Comparison of ENCODE assay signal across 23 mouse cellular contexts in genomic region chr10:95544651-95545050, GRCm38 (mm10). TPM values are rescaled to one million over a fixed set of nuclear protein-coding genes. Genes with fewer than 3 reads are reported as not detected.
DNase-seq lines count a peak whose midpoint lies in the region; ATAC-seq and TF ChIP-seq lines count a peak whose summit lies in the region.
"Had no signal": no experiment of that assay in that cellular context is flagged by ENCODE, and none has a peak within 500 bp of the region (broad histone marks: within the 10 kb centered on the region; RNA-seq: fewer than 3 reads in every experiment).

No protein-coding gene starts in this region.

- no peak for ATAC-seq in forebrain, embryonic 15.5 days (replicated peaks)

- no peak overlapping the region for H3K4me2 ChIP-seq in forebrain, embryonic 15.5 days (replicated peaks)
- peak overlapping the region; percentile 37 for H3K4me2 ChIP-seq in myocyte (ENCODE audit: low read depth)
- H3K4me2 ChIP-seq: embryonic facial prominence, embryonic 12.5 days; heart, embryonic 11.5 days; hindbrain, embryonic 12.5 days; limb, embryonic 15.5 days; lung, embryonic 15.5 days; stomach, embryonic 15.5 days had no signal

- no peak for TF ChIP-seq EP300 in ES-Bruce4 (IDR thresholded peaks at IDR 0.05; ENCODE audit: insufficient read depth, low read depth, low read length)

- no peak for TF ChIP-seq CTCF in layer of hippocampus, adult 2 months (conservative IDR thresholded peaks at IDR 0.05)
- no peak for TF ChIP-seq CTCF in ES-Bruce4 (IDR thresholded peaks at IDR 0.05; ENCODE audit: low read depth, low read length)

- whole genome bisulfite sequencing in forebrain, embryonic 15.5 days, result 55% methylated on average over 2 of the region's 2 CpGs
- 83% methylated on average over 2 of the region's 2 CpGs for WGBS in forebrain, embryonic 10.5 days

- peaks cover 8% of the 10 kb centered on the region; the same call in 1 of the 2 replicates for H3K4me1 ChIP-seq in forebrain, embryonic 15.5 days
- H3K4me1 ChIP-seq in forebrain, embryonic 10.5 days, result no peaks in the 10 kb centered on the region
- H3K4me1 ChIP-seq in ES-Bruce4 (ENCODE audit: control insufficient read depth, insufficient read depth, low read length), result no peaks in the 10 kb centered on the region
- H3K4me1 ChIP-seq: hindbrain, embryonic 12.5 days; limb, embryonic 15.5 days; lung, embryonic 15.5 days; megakaryocyte, embryonic 14.5 days; stomach, embryonic 15.5 days had no signal

- H3K4me3 ChIP-seq in forebrain, embryonic 15.5 days, result no peak overlapping the region
- no peak overlapping the region for H3K4me3 ChIP-seq in forebrain, embryonic 10.5 days
- H3K4me3 ChIP-seq in layer of hippocampus, adult 2 months, result no peak overlapping the region
- H3K4me3 ChIP-seq in ES-Bruce4 (ENCODE audit: low read depth, low read length) (no peak overlapping the region), myocyte (no peak overlapping the region)
- H3K4me3 ChIP-seq: embryonic facial prominence, embryonic 12.5 days; hindbrain, embryonic 12.5 days; limb, embryonic 15.5 days; lung, embryonic 15.5 days; megakaryocyte, embryonic 14.5 days; stomach, embryonic 15.5 days had no signal

- peaks cover 13% of the 10 kb centered on the region for H3K79me2 ChIP-seq in myocyte (ENCODE audit: control insufficient read depth, insufficient read depth)

- no peaks in the 10 kb centered on the region for H3K27me3 ChIP-seq in forebrain, embryonic 15.5 days
- no peaks in the 10 kb centered on the region for H3K27me3 ChIP-seq in forebrain, embryonic 10.5 days (ENCODE audit: poor library complexity, severe bottlenecking)
- H3K27me3 ChIP-seq in ES-Bruce4 (ENCODE audit: control insufficient read depth, insufficient read depth, low read length, poor library complexity, severe bottlenecking), result no peaks in the 10 kb centered on the region
- H3K27me3 ChIP-seq in myocyte (ENCODE audit: control insufficient read depth, insufficient read depth, insufficient read length), result no peaks in the 10 kb centered on the region
- H3K27me3 ChIP-seq: embryonic facial prominence, embryonic 12.5 days; hindbrain, embryonic 12.5 days; limb, embryonic 15.5 days; lung, embryonic 15.5 days; megakaryocyte, embryonic 14.5 days; stomach, embryonic 15.5 days had no signal

- TF ChIP-seq POLR2A in ES-Bruce4 (IDR thresholded peaks at IDR 0.05; ENCODE audit: insufficient read depth, low read length) (no peak), myocyte (IDR thresholded peaks at IDR 0.05; ENCODE audit: insufficient read length, low read depth) (no peak)

- H3K9me3 ChIP-seq in forebrain, embryonic 15.5 days, result no peaks in the 10 kb centered on the region
- no peaks in the 10 kb centered on the region for H3K9me3 ChIP-seq in forebrain, embryonic 10.5 days
- H3K9me3 ChIP-seq in ES-Bruce4 (replicated peaks; ENCODE audit: control insufficient read depth, insufficient read depth, low read length, poor library complexity, severe bottlenecking), result no peaks in the 10 kb centered on the region
- H3K9me3 ChIP-seq: embryonic facial prominence, embryonic 12.5 days; hindbrain, embryonic 12.5 days; limb, embryonic 15.5 days; lung, embryonic 15.5 days; megakaryocyte, embryonic 14.5 days; stomach, embryonic 15.5 days had no signal

- peak overlapping the region; percentile 11; the same call in 1 of the 2 replicates for H3K27ac ChIP-seq in forebrain, embryonic 15.5 days (replicated peaks)
- H3K27ac ChIP-seq in forebrain, embryonic 10.5 days, result no peak overlapping the region
- peak overlapping the region; percentile 32; the same call in 1 of the 2 replicates for H3K27ac ChIP-seq in layer of hippocampus, adult 2 months
- peak overlapping the region; percentile 72; the same call in 1 of the 2 replicates for H3K27ac ChIP-seq in ES-Bruce4 (ENCODE audit: insufficient read depth, low read length)
- H3K27ac ChIP-seq: embryonic facial prominence, embryonic 12.5 days; hindbrain, embryonic 12.5 days; kidney, postnatal 0 days; limb, embryonic 15.5 days; liver, embryonic 14.5 days; lung, embryonic 15.5 days; stomach, embryonic 15.5 days had no signal

- H3K36me3 ChIP-seq in forebrain, embryonic 15.5 days, result peaks cover 32% of the 10 kb centered on the region
- peaks cover 66% of the 10 kb centered on the region for H3K36me3 ChIP-seq in forebrain, embryonic 10.5 days (replicated peaks)
- peaks cover 52% of the 10 kb centered on the region for H3K36me3 ChIP-seq in ES-Bruce4 (ENCODE audit: control insufficient read depth, insufficient read depth, low read length, poor library complexity, severe bottlenecking)
- H3K36me3 ChIP-seq in myocyte (ENCODE audit: control insufficient read depth, insufficient read depth), result peaks cover 29% of the 10 kb centered on the region

- H3K9ac ChIP-seq in forebrain, embryonic 15.5 days (replicated peaks), result no peak overlapping the region
- H3K9ac ChIP-seq in ES-Bruce4 (ENCODE audit: low read depth, poor library complexity, severe bottlenecking), result no peak overlapping the region
- H3K9ac ChIP-seq: embryonic facial prominence, embryonic 12.5 days; forebrain, postnatal 0 days; hindbrain, embryonic 12.5 days; limb, embryonic 15.5 days; liver, embryonic 14.5 days; lung, embryonic 15.5 days; stomach, embryonic 15.5 days had no signal

- no peak for DNase-seq in forebrain, embryonic 10.5 days (ENCODE audit: extremely low spot score, low spot score)
- DNase-seq in layer of hippocampus, adult 2 months (ENCODE audit: low spot score in 2 of 2), result no peak
- DNase-seq in layer of hippocampus, adult 8-10 months (ENCODE audit: low spot score in 2 of 2), result no peak
- DNase-seq in spleen, postnatal 4 days (ENCODE audit: low spot score in 2 of 2), result no peak
- DNase-seq: adrenal gland, postnatal 36 days; forebrain, postnatal 0 days; heart, postnatal 14 days; left cerebral cortex, postnatal 4 days; lung, postnatal 36 days; thymus, adult 18-20 months; thymus, postnatal 36 days had no signal

- no peak overlapping the region for H3ac ChIP-seq in myocyte (ENCODE audit: control insufficient read depth, insufficient read length)

TF ChIP-seq in myocyte, 11 proteins besides CTCF, POLR2A, EP300 and RAD21:
- TF ChIP-seq MYOG (IDR thresholded peaks at IDR 0.05; ENCODE audit: control insufficient read depth in 1 of 3, insufficient read depth in 1 of 3, insufficient read length in 2 of 3, low read depth in 2 of 3), result no peak
- no peak for TF ChIP-seq TCF3 (IDR thresholded peaks at IDR 0.05; ENCODE audit: insufficient read length, low read depth)
- no peak for TF ChIP-seq SRF (IDR thresholded peaks at IDR 0.05; ENCODE audit: control insufficient read depth, insufficient read length, low read depth)
- TF ChIP-seq MAX (IDR thresholded peaks at IDR 0.05; ENCODE audit: low read depth), result no peak
- TF ChIP-seq POLR2AphosphoS2 (IDR thresholded peaks at IDR 0.05; ENCODE audit: insufficient read length, low read depth), result no peak

RNA-seq across cellular contexts. Expression of gene Nudt4, which starts 19.3 kb away (rescaled TPM):
- polyA plus RNA-seq in forebrain, embryonic 15.5 days (2015; fragmentation: Nextera tagmentation; extraction: Ambion mirVana), result 74.7 and 79.2 TPM in 2 replicates
- polyA plus RNA-seq in forebrain, embryonic 10.5 days (2016; fragmentation: Nextera tagmentation; extraction: Ambion mirVana), result 76.9 and 82.3 TPM in 2 replicates
- total RNA-seq in layer of hippocampus, adult 2 months (2021), result 10 to 100 TPM; 59.6 to 65.6 TPM
- 10 to 100 TPM; 72.5 to 74.3 (median 73.6) TPM for total RNA-seq in layer of hippocampus, adult 8-10 months (2022)
- polyA plus RNA-seq in ES-Bruce4 (2011; ENCODE audit: insufficient read depth, insufficient read length, low read depth, missing spikeins) (128 and 133 TPM in 2 replicates), myocyte (2012; fragmentation: generic; extraction: Trizol) (36.8 TPM)

RNA-seq across cellular contexts. Expression of gene Ube2n, which starts 29.7 kb away (rescaled TPM):
- 394 and 412 TPM in 2 replicates for polyA plus RNA-seq in forebrain, embryonic 15.5 days (2015; fragmentation: Nextera tagmentation; extraction: Ambion mirVana)
- polyA plus RNA-seq in forebrain, embryonic 10.5 days (2016; fragmentation: Nextera tagmentation; extraction: Ambion mirVana), result 460 and 496 TPM in 2 replicates
- total RNA-seq in layer of hippocampus, adult 2 months (2021), result 100 to 1,000 TPM; 182 to 188 TPM
- 100 to 1,000 TPM; 176 to 226 (median 205) TPM for total RNA-seq in layer of hippocampus, adult 8-10 months (2022)
- polyA plus RNA-seq in ES-Bruce4 (2011; ENCODE audit: insufficient read depth, insufficient read length, low read depth, missing spikeins) (280 and 301 TPM in 2 replicates), myocyte (2012; fragmentation: generic; extraction: Trizol) (157 TPM)

RNA-seq across cellular contexts. Expression of gene Mrpl42, which starts 42.9 kb away (rescaled TPM):
- polyA plus RNA-seq in forebrain, embryonic 15.5 days (2015; fragmentation: Nextera tagmentation; extraction: Ambion mirVana), result 232 and 246 TPM in 2 replicates
- polyA plus RNA-seq in forebrain, embryonic 10.5 days (2016; fragmentation: Nextera tagmentation; extraction: Ambion mirVana), result 381 and 393 TPM in 2 replicates
- 10 to 100 TPM; 71.7 to 74.5 TPM for total RNA-seq in layer of hippocampus, adult 2 months (2021)
- total RNA-seq in layer of hippocampus, adult 8-10 months (2022), result 10 to 100 TPM; 66.9 to 73.8 (median 71.5) TPM
- polyA plus RNA-seq in ES-Bruce4 (2011; ENCODE audit: insufficient read depth, insufficient read length, low read depth, missing spikeins) (238 and 240 TPM in 2 replicates), myocyte (2012; fragmentation: generic; extraction: Trizol) (177 TPM)
